ENCODE assay signal across 9 mouse cellular contexts in the genomic region with DNA sequence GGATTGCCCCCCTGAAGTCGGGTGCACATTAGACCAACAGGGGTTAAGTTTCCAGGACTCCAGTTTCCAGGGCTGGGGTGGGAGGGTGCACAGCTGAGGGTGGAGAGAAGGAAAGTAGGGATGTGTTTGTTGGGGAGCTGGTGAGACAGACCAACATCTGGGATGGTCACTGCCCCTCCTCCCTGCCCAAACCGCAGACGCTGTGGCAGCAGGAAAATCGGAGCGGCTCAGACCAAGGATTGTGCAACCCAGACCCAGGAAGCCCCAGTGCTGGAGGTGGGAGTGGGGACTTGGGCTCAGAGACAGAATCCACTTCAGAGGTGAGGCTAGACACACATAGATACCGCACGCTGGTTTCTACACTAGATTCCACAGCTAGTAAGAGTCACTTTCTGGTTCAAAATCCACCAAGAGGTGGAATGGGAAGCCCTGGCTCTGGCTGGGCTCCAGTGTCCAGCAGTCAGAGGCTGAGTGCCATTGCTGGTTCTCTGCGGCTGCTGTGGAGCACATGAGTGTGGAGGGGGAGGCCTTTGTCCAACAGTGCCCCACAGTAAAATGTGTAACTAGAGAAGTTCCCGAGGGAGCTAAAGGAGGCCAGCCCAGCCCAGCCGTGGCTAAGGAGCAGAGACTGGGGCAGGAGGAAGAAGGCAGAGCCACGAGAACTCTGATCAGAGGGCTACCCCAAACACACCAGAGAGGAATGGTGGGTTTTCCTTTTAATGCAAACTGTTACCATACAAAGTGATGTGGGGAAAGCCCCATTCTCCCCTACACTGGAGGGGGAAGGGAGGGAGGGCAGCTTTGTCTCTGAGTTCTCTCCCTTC. TPM values are rescaled to one million over a fixed set of nuclear protein-coding genes. Genes with fewer than 3 reads are reported as not detected.
DNase-seq lines count a peak whose midpoint lies in the region; ATAC-seq and TF ChIP-seq lines count a peak whose summit lies in the region.
"Had no signal": no experiment of that assay in that cellular context is flagged by ENCODE, and none has a peak within 500 bp of the region (broad histone marks: within the 10 kb centered on the region; RNA-seq: fewer than 3 reads in every experiment).

No protein-coding gene starts in this region.

- TF ChIP-seq EP300 in lung, postnatal 0 days (IDR thresholded peaks at IDR 0.05) = no peak

- DNase-seq in 3134 (ENCODE audit: extremely low read depth, insufficient read length, low spot score) = peak; percentile 84
- DNase-seq in brain, adult 2 months (ENCODE audit: low read depth, low spot score) = peak; percentile 53
- peak; percentile 69 for DNase-seq in gastrocnemius, postnatal 25 days
- peak; percentile 54 for DNase-seq in hindbrain, postnatal 0 days (ENCODE audit: low spot score)
- DNase-seq in lung, postnatal 0 days (ENCODE audit: low spot score) = peak; percentile 81
- no peak for DNase-seq in thymus, postnatal 10 days (ENCODE audit: low spot score in 2 of 2)
- DNase-seq in thymus, postnatal 36 days = no peak

- no peak overlapping the region; the same call in 1 of the 2 replicates for H3K9ac ChIP-seq in hindbrain, postnatal 0 days (replicated peaks; ENCODE audit: low read length)
- 0 out of 2 replicates have a peak overlapping the region, but pooled peaks have one; percentile 23 for H3K9ac ChIP-seq in lung, postnatal 0 days (replicated peaks; ENCODE audit: low read depth)
- peak overlapping the region; percentile 29 for H3K9ac ChIP-seq in stomach, embryonic 15.5 days

- H3K4me1 ChIP-seq in hindbrain, postnatal 0 days (ENCODE audit: insufficient read depth, low read length) = peaks cover 35% of the 10 kb centered on the region
- peaks cover 13% of the 10 kb centered on the region; the same call in 1 of the 2 replicates for H3K4me1 ChIP-seq in lung, postnatal 0 days (ENCODE audit: insufficient read depth, low read depth, low read length)
- H3K4me1 ChIP-seq in stomach, embryonic 15.5 days = peaks cover 30% of the 10 kb centered on the region

- no peaks in the 10 kb centered on the region for H3K36me3 ChIP-seq in hindbrain, postnatal 0 days (ENCODE audit: insufficient read depth, low read length)
- H3K36me3 ChIP-seq in lung, postnatal 0 days (ENCODE audit: insufficient read depth, low read length) = 0 out of 2 replicates have a peak, but pooled peaks cover 7% of the 10 kb centered on the region
- 0 out of 2 replicates have a peak, but pooled peaks cover 6% of the 10 kb centered on the region for H3K36me3 ChIP-seq in stomach, embryonic 15.5 days

- peak overlapping the region; percentile 50; the same call in 1 of the 2 replicates for H3K4me2 ChIP-seq in hindbrain, postnatal 0 days (ENCODE audit: low read depth, low read length)
- H3K4me2 ChIP-seq in lung, postnatal 0 days (replicated peaks; ENCODE audit: low read depth, low read length) = peak overlapping the region; percentile 58
- H3K4me2 ChIP-seq in stomach, embryonic 15.5 days = peak overlapping the region; percentile 52

- ATAC-seq in hindbrain, postnatal 0 days = 0 out of 2 replicates have a peak, but pooled peaks have one; percentile 3
- ATAC-seq in lung, postnatal 0 days = peak; percentile 53
- ATAC-seq in stomach, embryonic 15.5 days (ENCODE audit: insufficient read depth, low FRiP score, low read depth) = no peak

- no peaks in the 10 kb centered on the region for H3K9me3 ChIP-seq in hindbrain, postnatal 0 days (ENCODE audit: low read length)
- no peaks in the 10 kb centered on the region for H3K9me3 ChIP-seq in lung, postnatal 0 days (ENCODE audit: low read length)
- H3K9me3 ChIP-seq in stomach, embryonic 15.5 days = no peaks in the 10 kb centered on the region

- no peak for TF ChIP-seq CTCF in hindbrain, postnatal 0 days (IDR thresholded peaks at IDR 0.05; ENCODE audit: low read depth)
- no peak for TF ChIP-seq CTCF in lung, postnatal 0 days (IDR thresholded peaks at IDR 0.05)

- peak overlapping the region; percentile 32; the same call in 1 of the 2 replicates for H3K27ac ChIP-seq in hindbrain, postnatal 0 days
- H3K27ac ChIP-seq in lung, postnatal 0 days (ENCODE audit: low read length) = peak overlapping the region; percentile 71
- peak overlapping the region; percentile 94 for H3K27ac ChIP-seq in stomach, embryonic 15.5 days
- H3K27ac ChIP-seq: macrophage had no signal

- H3K27me3 ChIP-seq in hindbrain, postnatal 0 days (ENCODE audit: insufficient read depth, low read length) = no peaks in the 10 kb centered on the region
- H3K27me3 ChIP-seq in lung, postnatal 0 days (replicated peaks; ENCODE audit: insufficient read depth, low read length) = no peaks in the 10 kb centered on the region
- no peaks in the 10 kb centered on the region for H3K27me3 ChIP-seq in stomach, embryonic 15.5 days (replicated peaks)

- 20% methylated on average over 11 of the region's 11 CpGs for WGBS in hindbrain, postnatal 0 days
- 11% methylated on average over 11 of the region's 11 CpGs for WGBS in lung, postnatal 0 days
- 14% methylated on average over 11 of the region's 11 CpGs for WGBS in stomach, embryonic 15.5 days

- H3K4me3 ChIP-seq in hindbrain, postnatal 0 days (ENCODE audit: low read length) = no peak overlapping the region
- H3K4me3 ChIP-seq in lung, postnatal 0 days (ENCODE audit: low read depth, low read length) = no peak overlapping the region
- peak overlapping the region; percentile 42; the same call in 1 of the 2 replicates for H3K4me3 ChIP-seq in stomach, embryonic 15.5 days (replicated peaks)

RNA-seq across cellular contexts. Expression of gene Olfml3, which starts 2.9 kb away (rescaled TPM):
- 1 to 10 TPM; 5.2 TPM for total RNA-seq in gastrocnemius, postnatal 25 days (2021)
- total RNA-seq in hindbrain, postnatal 0 days (2014; rRNA removed) = 7.7 and 10.8 TPM in 2 replicates
- 7.8 and 10.1 TPM in 2 replicates for polyA plus RNA-seq in hindbrain, postnatal 0 days (2015; fragmentation: Nextera tagmentation; extraction: Ambion mirVana)
- polyA plus RNA-seq in lung, postnatal 0 days (2015; fragmentation: Nextera tagmentation; extraction: Ambion mirVana) = 98.3 and 105 TPM in 2 replicates
- 49.2 and 52.1 TPM in 2 replicates for polyA plus RNA-seq in stomach, embryonic 15.5 days (2015; fragmentation: Nextera tagmentation; extraction: Ambion mirVana)

RNA-seq across cellular contexts. Expression of gene Gm10964, which starts 4.3 kb away (rescaled TPM):
- not detected for total RNA-seq in gastrocnemius, postnatal 25 days (2021)
- not detected in 2 replicates for total RNA-seq in hindbrain, postnatal 0 days (2014; rRNA removed)
- not detected in 2 replicates for polyA plus RNA-seq in hindbrain, postnatal 0 days (2015; fragmentation: Nextera tagmentation; extraction: Ambion mirVana)
- polyA plus RNA-seq in lung, postnatal 0 days (2015; fragmentation: Nextera tagmentation; extraction: Ambion mirVana) = not detected in 2 replicates
- not detected in 2 replicates for polyA plus RNA-seq in stomach, embryonic 15.5 days (2015; fragmentation: Nextera tagmentation; extraction: Ambion mirVana)
- polyA plus RNA-seq: macrophage had no signal

RNA-seq across cellular contexts. Expression of gene Hipk1, which starts 56.5 kb away (rescaled TPM):
- total RNA-seq in gastrocnemius, postnatal 25 days (2021) = 10 to 100 TPM; 53.5 to 56.8 TPM
- 52.6 and 59.3 TPM in 2 replicates for total RNA-seq in hindbrain, postnatal 0 days (2014; rRNA removed)
- polyA plus RNA-seq in hindbrain, postnatal 0 days (2015; fragmentation: Nextera tagmentation; extraction: Ambion mirVana) = 8.1 and 8.4 TPM in 2 replicates
- 13.8 and 14.1 TPM in 2 replicates for polyA plus RNA-seq in lung, postnatal 0 days (2015; fragmentation: Nextera tagmentation; extraction: Ambion mirVana)
- 10.1 and 11.1 TPM in 2 replicates for polyA plus RNA-seq in stomach, embryonic 15.5 days (2015; fragmentation: Nextera tagmentation; extraction: Ambion mirVana)

Comparison
In these comparisons a context has a peak if more than half of its experiments do, and no peak if none do; other contexts are left out.
1. DNase-seq: peak in 3134 (single experiment), brain, adult 2 months (single experiment), gastrocnemius, postnatal 25 days (single experiment), hindbrain, postnatal 0 days (single experiment) and lung, postnatal 0 days (single experiment); none in thymus, postnatal 10 days (0 of 2) and thymus, postnatal 36 days (0 of 2).
2. H3K27ac ChIP-seq: peak in every context shown above with its lines; median percentile 94 in stomach, embryonic 15.5 days; 71 in lung, postnatal 0 days; 32 in hindbrain, postnatal 0 days.
3. Peak in every context shown above with its lines, with median percentiles within 50 percentile points of each other: H3K4me2 ChIP-seq.